Mouse (Mus musculus) erythroblast, embryonic 14.5 days (primary cell): Measurements from ENCODE around the gene Adap2.

Source experiments
- GATA1 ChIP-seq: IDR thresholded peaks from 2 replicates; pipeline ENCODE4 v1.6.1; 2012; ENCODE audit warnings: low read length, inconsistent platforms, mixed read lengths
- TAL1 ChIP-seq: IDR thresholded peaks from 3 replicates; pipeline ENCODE4 v1.6.1; 2012; ENCODE audit warnings: low read length, inconsistent platforms, mixed read lengths

DNA sequence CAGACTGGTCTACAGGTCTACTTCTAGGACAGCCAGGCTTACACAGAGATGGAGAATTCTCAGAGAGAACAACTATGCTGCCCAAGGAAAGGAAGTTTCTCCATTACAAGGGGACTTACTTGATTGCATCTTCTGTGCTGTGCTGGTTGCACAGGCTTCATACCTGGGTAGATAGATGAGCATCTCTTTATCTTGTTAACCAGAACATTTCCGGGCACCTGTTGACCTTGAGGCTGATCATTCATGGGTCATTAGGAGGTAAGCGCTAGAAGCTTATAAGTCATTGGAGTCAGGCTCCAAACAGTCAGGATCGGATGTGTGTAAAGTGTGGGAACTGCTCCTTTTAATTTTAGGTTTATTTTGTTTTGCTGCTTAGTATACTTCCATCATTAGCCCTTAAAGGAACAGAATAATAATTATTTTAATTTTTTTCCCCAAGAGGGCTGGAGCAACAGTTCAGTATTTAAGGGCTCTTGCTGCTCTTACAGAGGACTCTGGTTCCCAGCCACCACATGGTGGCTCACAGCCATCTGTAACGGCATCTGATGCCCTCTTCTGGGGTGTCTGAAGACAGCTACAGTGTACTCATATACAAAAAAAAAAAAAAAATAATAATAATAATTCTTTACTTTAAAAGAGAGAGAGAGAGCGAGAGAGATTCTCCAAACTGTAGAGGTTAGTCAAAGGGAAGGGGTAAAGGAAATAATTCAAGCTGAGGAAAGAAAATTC, 27.3 kb downstream of the Adap2 start:
- TF ChIP-seq GATA1 (no peak), TAL1 (no peak)
